Mouse (Mus musculus) left cerebral cortex, postnatal 10 days (tissue): ENCODE data around the gene Erbin. TPM values are rescaled to one million over a fixed set of nuclear protein-coding genes. Genes with fewer than 3 reads are reported as not detected.

ENCODE experiments used
- DNase-seq, 2 experiments: peaks; one replicate each; pipeline ENCODE4 v3.0.0; 2021 to 2022; ENCODE audit warnings: low spot score in 2 of 2, mixed read lengths in 1 of 2; ENCODE audit errors: extremely low spot score in 1 of 2
- intact Hi-C: fragments of 180-260 bp; cut with DNase I; formaldehyde crosslinking; loops from one replicate; pipeline ENCODE4 v1.15.1; 2025
- total RNA-seq, 2 experiments: library from RNA; stranded (reverse); gene quantifications; 2 replicates each; pipeline ENCODE4 v1.2.3; 2021

Erbin gene
- total RNA-seq, 2 experiments from 2014 or later: 30.4 to 32.8 TPM

- DNase-seq: no peak
- intact Hi-C loops: no loop called here
Measured at GRCm38 (mm10) chr13:103841287-103842201, 78.8 kb downstream of the Erbin start.

GRCm38 (mm10) chr13:103838619-103839018 is 81.7 kb downstream of the Erbin start:
- no peak for DNase-seq
- intact Hi-C loops: no loop called here

- no peak for DNase-seq
- intact Hi-C loops: no loop called here
Measured at GRCm38 (mm10) chr13:103829623-103830135, 90.6 kb downstream of the Erbin start.

GRCm38 (mm10) chr13:103822270-103822669 is 98.0 kb downstream of the Erbin start:
- DNase-seq: no peak
- intact Hi-C loops: no loop called here

- intact Hi-C loops: no loop called here
- no peak for DNase-seq
Measured at GRCm38 (mm10) chr13:103819377-103819776, 100.9 kb downstream of the Erbin start.

GRCm38 (mm10) chr13:103817935-103818334 is 102.4 kb downstream of the Erbin start:
- no peak for DNase-seq
- intact Hi-C loops: no loop called here

GRCm38 (mm10) chr13:103807464-103807863 is 112.8 kb downstream of the Erbin start:
- no peak for DNase-seq
- intact Hi-C loops: no loop called here

GRCm38 (mm10) chr13:103806210-103806851 is 114.0 kb downstream of the Erbin start:
- DNase-seq: peak; percentile 36 to 72
- intact Hi-C loops: no loop called here

GRCm38 (mm10) chr13:103803721-103804120 is 116.6 kb downstream of the Erbin start:
- intact Hi-C loops: no loop called here
- DNase-seq: no peak

- intact Hi-C loops: no loop called here
Measured at GRCm38 (mm10) chr13:103801021-103801420, 119.3 kb downstream of the Erbin start.

GRCm38 (mm10) chr13:103794688-103795543 is 125.4 kb downstream of the Erbin start:
- no peak for DNase-seq

More at GRCm38 (mm10) chr13:103801021-103801420, 119.3 kb downstream of the Erbin start:
- DNase-seq: no peak

GRCm38 (mm10) chr13:103779922-103780585 is 140.3 kb downstream of the Erbin start:
- DNase-seq: peak; percentile 16 to 43
- intact Hi-C loops: loop anchor here (5.0 kb wide), 1 partner anchor 78 kb away; no protein-coding TSS in a partner anchor

More at GRCm38 (mm10) chr13:103794688-103795543, 125.4 kb downstream of the Erbin start:
- intact Hi-C loops: no loop called here

- intact Hi-C loops: no loop called here
- no peak for DNase-seq
Measured at GRCm38 (mm10) chr13:103777126-103777525, 143.2 kb downstream of the Erbin start.

- DNase-seq: peak; percentile 89 to 97
- intact Hi-C loops: no loop called here
Measured at GRCm38 (mm10) chr13:103774119-103774757, 146.1 kb downstream of the Erbin start, which contains the start of gene Srek1. Srek1 (minus strand) TSS chr13:103774608.

- intact Hi-C loops: no loop called here
- peak in 1 of 2 experiments; percentile 8 for DNase-seq
Measured at GRCm38 (mm10) chr13:103773407-103774118, 146.8 kb downstream of the Erbin start.

GRCm38 (mm10) chr13:103772917-103773316 is 147.4 kb downstream of the Erbin start:
- intact Hi-C loops: no loop called here

GRCm38 (mm10) chr13:103770821-103771220 is 149.5 kb downstream of the Erbin start:
- intact Hi-C loops: no loop called here
- DNase-seq: no peak

More at GRCm38 (mm10) chr13:103772917-103773316, 147.4 kb downstream of the Erbin start:
- DNase-seq: peak in 1 of 2 experiments; percentile 34
